Comparison of ENCODE assay signal across 17 mouse cellular contexts in genomic region chr4:132266835-132267349, GRCm38 (mm10). TPM values are rescaled to one million over a fixed set of nuclear protein-coding genes. Genes with fewer than 3 reads are reported as not detected.
"Had no signal": no experiment of that assay in that cellular context is flagged by ENCODE, and none has a peak within 500 bp of the region (broad histone marks: within the 10 kb centered on the region; RNA-seq: fewer than 3 reads in every experiment).

No protein-coding gene starts in this region.

- H3K9ac ChIP-seq: limb, embryonic 13.5 days; liver, embryonic 14.5 days; neural tube, embryonic 15.5 days had no signal

- H3K4me2 ChIP-seq: limb, embryonic 13.5 days; neural tube, embryonic 15.5 days had no signal

- H3K27ac ChIP-seq: kidney, postnatal 0 days; limb, embryonic 13.5 days; liver, embryonic 14.5 days; neural tube, embryonic 15.5 days had no signal

- H3K36me3 ChIP-seq: limb, embryonic 13.5 days; neural tube, embryonic 15.5 days had no signal

- DNase-seq: kidney, adult 11 months; kidney, adult 9 months; kidney, postnatal 36 days; left cerebral cortex, postnatal 4 days; lung, adult 18-20 months; midbrain, embryonic 14.5 days; right cerebral cortex, postnatal 4 days; spleen, adult 18-20 months; thymus, adult 2 months; thymus, postnatal 36 days had no signal

- H3K4me3 ChIP-seq: limb, embryonic 13.5 days; myocyte; neural tube, embryonic 15.5 days had no signal

- H3K27me3 ChIP-seq: limb, embryonic 13.5 days; neural tube, embryonic 15.5 days had no signal

- H3K4me1 ChIP-seq: limb, embryonic 13.5 days had no signal

- H3K9me3 ChIP-seq: limb, embryonic 13.5 days; neural tube, embryonic 15.5 days had no signal

RNA-seq across cellular contexts. Expression of gene Rab42, which starts 36.3 kb away (rescaled TPM):
- total RNA-seq: liver, adult 2 months; megakaryocyte-erythroid progenitor cell, adult 5-6 weeks had no signal
- polyA plus RNA-seq: liver, adult 2 months had no signal
